Mouse (Mus musculus) liver (tissue): ENCODE results near the gene Ppif.

Experiments
- DNase-seq: peaks from one replicate; pipeline ENCODE4 v3.0.0-alpha.2; 2020; ENCODE audit warnings: mixed read lengths

The Ppif gene

DNA sequence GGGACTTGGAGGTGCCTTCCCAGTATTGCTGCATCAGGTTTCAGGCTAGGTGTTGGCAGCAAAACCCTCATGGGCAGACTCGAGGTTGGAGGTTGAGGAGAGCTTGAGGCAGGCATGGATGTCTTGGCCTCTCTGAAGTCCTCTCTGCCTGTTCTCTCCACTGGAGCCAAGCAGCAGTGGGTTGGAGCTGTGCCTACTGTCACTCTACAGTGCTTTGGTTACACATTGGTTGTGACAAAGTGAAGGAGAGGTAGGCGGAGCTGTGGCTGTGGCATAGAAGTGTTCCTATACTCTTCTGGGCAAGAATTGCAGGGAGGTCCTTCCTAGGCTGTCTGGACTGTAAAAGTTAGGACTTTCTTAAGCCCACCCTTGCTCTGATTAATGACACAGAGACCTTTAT lies 2.4 kb downstream of the Ppif start:
- no peak for DNase-seq

DNA sequence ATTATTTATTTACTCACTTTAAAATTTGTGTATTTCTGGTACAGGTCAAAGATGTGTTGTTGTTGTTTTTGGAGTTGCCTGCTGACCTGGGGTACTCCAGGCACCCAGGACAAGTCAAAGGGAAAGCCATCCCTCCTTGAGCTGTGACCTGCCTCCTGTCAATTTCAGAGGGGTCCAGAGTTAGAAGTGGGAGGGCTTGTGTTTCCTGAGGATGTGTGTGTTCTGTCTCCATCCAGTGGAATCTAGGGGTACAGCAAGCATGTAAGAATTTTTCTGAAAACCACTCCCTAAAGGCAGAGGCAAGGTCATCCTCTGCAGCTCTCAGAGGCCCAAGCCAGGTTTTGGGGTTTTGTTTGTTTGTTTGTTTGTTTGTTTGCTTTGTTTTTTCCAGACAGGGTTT lies 8.0 kb downstream of the Ppif start:
- no peak for DNase-seq

DNA sequence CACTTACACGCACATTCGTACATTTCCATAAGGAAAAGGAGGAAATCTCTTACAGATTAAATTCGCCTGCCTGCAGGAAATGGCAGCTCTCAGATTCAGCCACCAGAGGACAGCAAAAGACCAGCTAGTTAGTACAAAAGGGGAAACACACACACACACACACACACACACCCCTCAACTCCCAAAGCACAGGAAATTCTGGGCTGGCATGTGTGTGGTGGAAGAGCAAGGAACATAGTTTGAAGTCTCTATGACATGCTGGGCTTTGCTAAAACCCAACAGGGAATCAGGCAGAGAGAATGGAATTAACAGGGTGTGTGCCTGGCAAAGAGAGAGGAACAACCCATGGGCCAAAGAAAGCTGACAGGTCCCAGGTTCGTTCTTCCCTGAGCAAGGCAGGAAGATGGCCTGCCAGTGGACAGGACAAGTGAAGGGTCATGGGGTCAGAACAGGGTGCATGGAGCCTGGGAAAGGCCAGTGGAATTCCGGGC lies 13.8 kb downstream of the Ppif start:
- DNase-seq = peak; percentile 45

DNA sequence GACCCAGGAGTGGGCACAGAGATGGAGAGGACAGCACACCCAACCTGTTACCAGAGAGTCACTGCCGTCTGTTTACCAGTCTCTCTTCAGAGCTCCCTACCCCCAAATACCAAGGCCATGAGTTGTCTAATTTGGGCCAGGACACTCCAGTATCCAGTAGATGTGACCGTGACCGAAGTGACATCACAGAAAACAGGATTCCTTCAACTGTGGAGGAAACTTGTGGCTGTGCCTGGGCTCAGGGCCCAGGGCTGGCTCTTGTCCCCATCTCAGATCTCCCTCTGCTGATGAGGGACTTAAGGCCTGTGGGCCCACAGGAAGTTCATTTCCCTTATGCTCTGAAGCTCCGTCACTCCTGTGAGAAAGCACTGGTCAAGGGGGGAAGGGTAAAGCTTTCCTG lies 14.5 kb downstream of the Ppif start:
- DNase-seq = no peak

GRCm38 (mm10) chr14:25708917-25709316 lies 15.0 kb downstream of the Ppif start:
- no peak for DNase-seq

- peak; percentile 46 for DNase-seq
Measured at GRCm38 (mm10) chr14:25710073-25710472, 16.1 kb downstream of the Ppif start.

DNA sequence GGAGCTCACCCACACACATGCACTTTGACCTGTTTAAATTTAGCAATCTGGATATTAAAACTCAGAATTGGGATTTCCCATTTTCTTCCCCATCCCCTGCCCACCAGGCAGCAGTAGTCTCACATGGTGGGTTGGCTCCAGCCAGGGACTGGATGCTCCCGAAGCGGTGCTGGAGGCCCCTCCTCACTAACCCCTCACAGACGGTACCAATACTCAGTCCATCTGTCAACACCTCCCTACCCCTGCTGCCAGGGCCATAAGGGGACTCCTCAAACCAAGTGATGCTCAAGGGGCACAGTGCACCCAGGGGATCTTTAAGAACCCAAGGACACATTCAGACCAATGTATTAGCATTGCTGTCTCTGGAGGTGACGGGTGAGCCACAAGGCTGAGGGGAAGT lies 16.7 kb downstream of the Ppif start:
- no peak for DNase-seq

- peak; percentile 27 for DNase-seq
Measured at GRCm38 (mm10) chr14:25711177-25711576, 17.2 kb downstream of the Ppif start.

GRCm38 (mm10) chr14:25711602-25712001 lies 17.6 kb downstream of the Ppif start:
- no peak for DNase-seq

GRCm38 (mm10) chr14:25713443-25713842 lies 19.5 kb downstream of the Ppif start:
- peak; percentile 25 for DNase-seq

- DNase-seq = no peak
Measured at GRCm38 (mm10) chr14:25716528-25716927, 22.6 kb downstream of the Ppif start.

DNA sequence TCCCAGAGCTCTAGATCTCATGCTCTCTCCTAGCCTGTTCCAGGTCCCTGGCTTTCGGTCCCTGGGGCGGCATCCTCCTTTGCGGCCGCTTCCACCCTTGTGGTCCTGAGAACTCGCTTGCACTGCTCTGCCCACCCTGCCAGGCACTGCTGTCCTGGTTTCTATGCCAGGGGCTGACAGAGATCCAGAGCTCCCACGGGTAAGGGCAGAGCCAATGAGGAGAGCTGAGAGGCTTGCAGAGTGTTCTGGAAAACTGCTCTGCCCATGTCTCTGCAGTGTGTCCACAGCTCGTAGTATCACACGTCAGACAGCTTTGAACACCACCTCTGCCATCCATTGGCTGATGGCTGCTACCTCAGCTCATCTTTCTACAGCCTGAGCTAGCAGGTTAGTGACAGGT lies 23.8 kb downstream of the Ppif start:
- no peak for DNase-seq

DNA sequence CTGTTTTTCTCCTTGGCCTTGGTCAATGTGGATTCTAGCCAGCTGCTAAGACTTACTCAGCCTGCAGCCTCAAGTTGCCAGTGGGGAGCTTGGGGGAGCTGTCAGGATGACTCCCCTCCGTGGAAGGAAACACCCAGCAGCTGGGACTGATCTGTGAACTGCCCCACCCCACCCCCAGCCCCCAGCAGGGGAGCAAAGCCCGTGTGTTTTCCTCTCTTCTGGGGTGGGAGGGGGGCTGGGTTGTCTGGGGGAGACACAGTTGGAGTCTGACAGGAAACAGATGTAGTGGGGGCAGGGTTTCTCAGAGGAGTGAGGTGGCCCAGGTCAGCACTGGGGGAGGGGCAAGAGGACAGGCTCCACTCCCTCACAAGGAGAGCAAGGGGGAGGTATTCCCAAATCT lies 24.5 kb downstream of the Ppif start:
- peak; percentile 53 for DNase-seq

GRCm38 (mm10) chr14:25719371-25719770 lies 25.4 kb downstream of the Ppif start:
- peak; percentile 56 for DNase-seq

DNA sequence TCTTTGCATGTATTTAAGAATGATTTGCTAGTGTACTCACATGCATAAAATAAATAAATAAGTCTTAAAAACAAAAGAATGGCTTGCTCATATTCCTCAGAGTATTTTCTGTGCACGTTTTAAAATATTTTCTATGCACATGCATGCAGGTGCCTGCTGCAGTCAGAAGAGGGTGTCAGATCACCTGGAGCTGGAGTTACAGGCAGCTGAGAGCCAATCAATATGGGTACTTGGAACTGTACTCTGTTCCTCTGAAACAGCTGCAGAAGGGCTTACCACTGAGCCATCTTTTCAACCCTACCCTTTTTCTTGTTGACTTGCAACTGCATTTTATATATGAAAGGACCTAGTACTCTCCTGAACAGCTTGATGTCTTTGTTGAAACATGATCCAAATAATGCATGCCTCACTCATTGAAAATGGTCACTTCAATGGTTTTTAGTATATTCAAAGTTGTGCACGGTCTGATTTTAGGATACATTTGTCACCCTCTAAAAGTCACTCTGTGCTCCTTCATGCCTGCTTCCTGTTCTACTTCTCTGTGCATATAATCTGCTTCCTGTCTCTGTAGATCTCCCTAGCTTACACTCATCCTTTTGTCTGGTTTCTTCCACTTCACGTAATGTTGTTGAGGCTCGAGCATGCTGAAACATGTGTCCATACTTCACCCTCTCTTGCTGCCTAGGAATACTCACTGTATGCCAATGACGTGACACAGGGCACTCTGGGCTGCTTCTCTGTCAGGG lies 27.2 kb downstream of the Ppif start:
- DNase-seq = no peak

DNA sequence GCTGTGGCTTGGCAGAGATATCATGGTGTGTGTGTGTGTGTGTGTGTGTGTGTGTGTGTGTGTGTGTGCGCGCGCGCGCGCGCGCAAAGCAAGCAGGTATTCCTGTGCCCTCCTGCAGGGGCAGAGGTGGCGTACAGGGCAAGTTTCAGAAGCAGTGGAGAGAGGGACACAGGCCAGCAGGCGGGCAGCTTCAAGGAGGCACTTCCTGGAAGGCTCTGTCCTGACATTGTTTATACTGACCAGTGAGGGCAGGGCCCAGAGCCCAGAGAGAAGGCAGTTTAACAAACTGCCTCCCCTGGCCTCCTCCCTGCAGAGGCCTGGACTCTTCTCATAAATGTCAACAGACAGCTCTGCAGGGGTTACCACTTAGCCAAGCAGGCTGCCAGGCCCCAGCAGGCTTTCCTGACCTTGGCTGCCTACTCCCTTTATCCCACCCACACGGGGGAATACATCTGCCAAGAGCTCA lies 31.1 kb downstream of the Ppif start:
- DNase-seq = no peak

GRCm38 (mm10) chr14:25725690-25726089 lies 31.7 kb downstream of the Ppif start:
- no peak for DNase-seq

- DNase-seq = peak; percentile 63
Measured at GRCm38 (mm10) chr14:25726226-25727148, 32.5 kb downstream of the Ppif start.

DNA sequence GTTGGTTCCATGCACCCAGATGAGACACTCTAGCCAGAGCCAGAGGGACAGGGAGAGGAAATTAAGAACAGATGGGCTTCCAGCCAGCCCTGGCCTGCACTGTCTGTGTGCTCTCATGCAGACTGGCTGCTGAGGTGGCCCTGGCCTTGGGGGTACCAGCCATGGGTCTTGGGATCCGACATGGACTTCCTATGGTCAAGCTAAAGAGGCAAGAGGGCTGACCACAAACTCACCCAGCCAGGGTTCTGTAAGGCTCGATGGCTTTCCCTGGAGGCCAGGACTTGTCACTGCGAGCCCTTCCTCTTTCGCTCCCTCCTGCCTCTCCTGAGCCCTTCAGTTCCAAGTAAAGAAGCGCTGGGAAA lies 33.2 kb downstream of the Ppif start:
- DNase-seq = no peak

DNA sequence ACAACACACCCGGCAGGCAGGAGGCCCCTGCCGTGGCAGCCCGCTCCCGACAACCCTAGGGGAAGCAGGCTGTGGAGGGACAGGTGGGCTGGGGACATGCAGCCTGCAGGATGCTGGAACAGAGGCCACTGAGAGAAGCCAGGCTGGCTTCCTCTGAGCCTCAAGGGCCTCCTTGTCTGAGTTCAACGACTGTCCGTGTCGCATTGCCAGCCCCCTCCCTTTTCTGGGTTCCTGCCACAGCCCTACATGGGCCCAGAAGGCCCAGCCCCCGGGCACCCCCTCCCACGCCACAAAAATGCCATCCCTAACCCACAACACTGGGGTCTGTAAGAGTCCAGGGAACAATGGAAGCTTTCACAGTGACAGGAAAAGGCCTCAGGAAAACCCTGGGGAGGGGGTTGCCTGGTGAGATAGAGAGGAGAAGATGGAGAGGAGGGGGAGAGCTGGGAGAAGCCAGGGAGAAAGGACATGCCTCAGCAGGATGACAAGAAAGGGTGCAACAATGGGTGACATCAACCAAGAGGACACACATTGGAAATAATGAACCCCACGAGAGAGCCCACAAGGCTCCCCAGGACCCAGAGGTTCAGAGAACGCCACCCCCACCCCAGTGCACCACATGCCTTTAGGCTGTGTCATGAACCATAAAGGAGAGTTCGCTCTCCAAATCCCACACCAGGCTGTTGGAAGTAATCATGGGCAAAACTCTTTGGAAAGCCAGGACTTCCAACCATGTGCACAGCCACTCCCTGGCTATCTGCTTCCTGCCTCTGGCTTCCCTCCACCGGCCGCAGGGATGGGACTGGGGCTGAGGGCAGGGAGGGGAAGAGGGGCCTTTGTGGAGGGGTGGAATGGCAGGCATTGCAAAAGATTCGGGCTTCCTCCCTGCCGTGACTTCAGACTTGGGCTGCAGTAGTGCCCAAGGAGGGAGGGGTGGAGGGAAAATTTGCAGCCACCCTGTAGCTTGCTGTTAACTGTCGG lies 41.1 kb downstream of the Ppif start:
- DNase-seq = peak; percentile 20

DNA sequence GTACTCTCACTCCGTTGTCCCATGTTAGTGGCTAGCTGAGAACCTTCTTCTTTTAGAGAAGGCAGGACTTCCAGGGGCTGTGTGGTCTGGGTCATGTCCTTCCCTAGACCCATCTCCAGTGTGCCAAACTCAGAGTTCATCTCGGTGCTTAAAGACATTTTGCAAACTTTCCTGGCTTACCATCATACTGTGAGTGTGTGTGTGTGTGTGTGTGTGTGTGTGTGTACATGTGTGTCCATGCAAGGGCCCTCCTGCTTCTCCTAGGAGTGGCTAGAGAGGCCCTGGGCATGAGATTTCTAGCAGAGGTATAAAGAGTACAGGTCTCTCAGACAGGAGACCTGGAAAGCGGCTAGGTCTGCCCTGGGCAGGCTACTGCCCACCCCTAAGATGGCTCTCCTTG lies 42.2 kb downstream of the Ppif start:
- DNase-seq = no peak

DNA sequence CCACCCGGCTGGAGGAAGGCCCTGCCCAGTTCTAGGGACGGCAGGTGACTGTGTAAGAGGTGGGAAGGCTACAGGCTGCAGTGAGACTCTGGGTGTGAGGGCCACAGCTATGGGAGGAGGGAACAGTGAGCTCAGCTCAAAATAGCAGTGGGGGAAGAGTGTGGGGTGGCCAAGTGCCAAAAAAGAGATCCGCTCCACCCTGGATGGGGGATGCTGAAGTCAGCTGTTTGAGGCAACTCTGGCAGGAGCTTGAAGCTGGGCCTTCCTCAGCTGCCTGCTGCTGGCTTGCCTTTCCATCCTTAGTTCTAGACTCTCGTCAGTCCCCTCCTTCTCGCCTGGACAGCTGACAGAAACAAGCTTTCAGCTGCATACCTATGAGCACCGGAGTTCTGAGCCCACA lies 42.6 kb downstream of the Ppif start:
- peak; percentile 55 for DNase-seq

DNA sequence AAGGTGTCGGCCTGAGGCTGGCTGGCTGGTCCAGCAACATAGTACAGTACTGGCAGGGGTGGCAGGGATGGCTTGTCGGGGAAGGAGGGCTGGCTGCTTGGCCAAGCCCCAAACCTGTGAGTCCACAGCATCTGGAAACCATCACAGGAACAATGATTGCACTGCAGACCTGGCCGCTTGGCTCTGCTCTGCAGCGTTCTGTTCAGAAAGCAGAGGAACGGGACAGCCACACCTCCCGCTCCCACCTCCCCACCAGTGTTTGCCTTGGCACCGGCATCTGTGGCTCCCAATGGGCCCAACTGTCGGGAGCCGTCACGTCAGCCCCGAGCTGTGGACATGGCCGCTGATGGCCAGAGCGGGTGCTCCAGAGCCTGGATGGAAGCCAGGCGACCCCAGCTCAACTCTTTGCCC lies 44.6 kb downstream of the Ppif start:
- peak; percentile 26 for DNase-seq
